Mouse (Mus musculus) liver, embryonic 11.5 days (tissue): ENCODE data around the gene Ccdc180. TPM values are rescaled to one million over a fixed set of nuclear protein-coding genes. Genes with fewer than 3 reads are reported as not detected.
A peak's percentile ranks its signal among the peaks of the same experiment; 100 is the strongest.

ENCODE experiments used
- ATAC-seq: fragments of 200-750 bp; cut with Nextera tagmentation; replicated peaks from 2 replicates; pipeline ENCODE4 v1.8.0; 2017; ENCODE audit warnings: moderate number of reproducible peaks, mild to moderate bottlenecking, moderate TSS enrichment, moderate library complexity; ENCODE audit not compliant: low FRiP score
- DNase-seq: peaks from one replicate; pipeline ENCODE4 v3.0.0-alpha.2; 2017; ENCODE audit warnings: low spot score
- H3K27ac ChIP-seq: fragments of 300-500 bp; sonication (generic); 2 replicates; pipeline ENCODE4 v1.5.1; 2014; ENCODE audit warnings: mild to moderate bottlenecking, low read depth, low read length, control low read depth
- H3K27me3 ChIP-seq: fragments of 300-500 bp; sonication (generic); replicated peaks from 2 replicates; pipeline ENCODE4 v1.6.1; 2014; ENCODE audit warnings: low read length, mixed read lengths; ENCODE audit not compliant: control insufficient read depth, insufficient read depth
- H3K36me3 ChIP-seq: fragments of 300-500 bp; sonication (generic); 2 replicates; pipeline ENCODE4 v1.6.1; 2014; ENCODE audit warnings: mild to moderate bottlenecking, low read length, moderate library complexity, mixed read lengths; ENCODE audit not compliant: control insufficient read depth, insufficient read depth
- H3K4me1 ChIP-seq: fragments of 300-500 bp; sonication (generic); replicated peaks from 2 replicates; pipeline ENCODE4 v1.6.1; 2014; ENCODE audit warnings: low read length, mixed read lengths; ENCODE audit not compliant: control insufficient read depth, insufficient read depth
- H3K4me2 ChIP-seq: fragments of 300-500 bp; sonication (generic); 2 replicates; pipeline ENCODE4 v1.6.1; 2014; ENCODE audit warnings: mild to moderate bottlenecking, control low read depth, moderate library complexity
- H3K4me3 ChIP-seq: fragments of 300-500 bp; sonication (generic); 2 replicates; pipeline ENCODE4 v1.5.1; 2014; ENCODE audit warnings: low read depth, low read length, control low read depth
- H3K9ac ChIP-seq: fragments of 300-500 bp; sonication (generic); 2 replicates; pipeline ENCODE4 v1.6.1; 2014; ENCODE audit warnings: low read depth, low read length, control low read depth
- H3K9me3 ChIP-seq: fragments of 300-500 bp; sonication (generic); 2 replicates; pipeline ENCODE4 v1.6.1; 2016; ENCODE audit warnings: low read length, inconsistent platforms, mixed read lengths; ENCODE audit not compliant: control insufficient read depth
- WGBS: fragments of 180-500 bp; shearing (Covaris S2); extraction: QIAGEN DNeasy Blood & Tissue Kit; methylation state at CpG from one replicate; pipeline ENCODE4 v1.1.7; 2014; 5-methylcytosine and 5-hydroxymethylcytosine counted together
- polyA plus RNA-seq: library from polyadenylated mRNA; unstranded; fragments of >200 nt; fragmentation: Nextera tagmentation; extraction: Ambion mirVana; gene quantifications from 2 replicates; pipeline ENCODE4 v1.2.1, GENCODE M21; 2014

Ccdc180 gene
- polyA plus RNA-seq, 1 experiment from 2014 or later: 0.10 TPM

DNA sequence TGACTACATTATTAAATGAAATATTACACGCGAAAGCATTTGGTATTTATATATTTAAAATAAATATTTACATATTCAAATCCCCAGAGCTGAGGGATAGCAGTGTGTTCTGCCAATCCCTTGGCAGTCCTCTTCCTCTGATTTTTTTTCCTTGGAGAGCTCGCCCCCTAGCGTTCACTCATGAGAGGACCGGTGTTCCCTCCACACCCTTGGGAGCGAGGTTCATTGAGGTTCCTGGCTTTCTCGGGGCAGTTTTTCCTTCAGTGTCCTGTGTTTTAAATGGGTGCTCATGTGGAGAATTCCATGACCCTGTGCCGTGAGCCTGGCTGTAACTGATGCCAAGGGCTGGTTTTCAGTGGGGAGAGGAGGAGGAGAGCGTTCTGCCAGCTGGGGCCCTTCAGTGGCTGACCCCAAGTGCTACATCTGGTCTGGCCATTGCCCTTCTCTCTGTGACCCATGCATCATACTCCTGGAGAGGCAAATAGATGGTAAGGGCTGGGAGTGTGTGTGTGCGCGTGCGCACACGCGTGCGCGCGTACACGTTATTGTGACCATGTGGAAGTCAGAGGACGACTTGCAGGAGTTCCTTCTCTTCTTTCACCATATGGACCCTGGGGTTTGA is 34.2 kb upstream of the Ccdc180 start:
- H3K4me3 ChIP-seq: no peak overlapping the region
- ATAC-seq (no peak), DNase-seq (peak; percentile 54)
- H3K27me3 ChIP-seq: no peaks in the 10 kb centered on the region
- no peak overlapping the region for H3K4me2 ChIP-seq
- WGBS: 46% methylated on average over 19 of the region's 19 CpGs
- no peak overlapping the region for H3K27ac ChIP-seq
- no peaks in the 10 kb centered on the region for H3K36me3 ChIP-seq
- H3K9ac ChIP-seq: no peak overlapping the region
- no peaks in the 10 kb centered on the region for H3K9me3 ChIP-seq
- no peaks in the 10 kb centered on the region for H3K4me1 ChIP-seq

- ATAC-seq (no peak), DNase-seq (no peak)
- Histone ChIP-seq H3K36me3 (no peaks in the 10 kb centered on the region), H3K9ac (no peak overlapping the region), H3K27ac (no peak overlapping the region), H3K9me3 (no peaks in the 10 kb centered on the region), H3K4me2 (no peak overlapping the region), H3K27me3 (no peaks in the 10 kb centered on the region; the same call in 1 of the 2 replicates), H3K4me1 (no peaks in the 10 kb centered on the region), H3K4me3 (no peak overlapping the region)
- WGBS: 54% methylated on average over 5 of the region's 5 CpGs
Observed at GRCm38 (mm10) chr4:45861160-45861559, 28.9 kb upstream of the Ccdc180 start.

DNA sequence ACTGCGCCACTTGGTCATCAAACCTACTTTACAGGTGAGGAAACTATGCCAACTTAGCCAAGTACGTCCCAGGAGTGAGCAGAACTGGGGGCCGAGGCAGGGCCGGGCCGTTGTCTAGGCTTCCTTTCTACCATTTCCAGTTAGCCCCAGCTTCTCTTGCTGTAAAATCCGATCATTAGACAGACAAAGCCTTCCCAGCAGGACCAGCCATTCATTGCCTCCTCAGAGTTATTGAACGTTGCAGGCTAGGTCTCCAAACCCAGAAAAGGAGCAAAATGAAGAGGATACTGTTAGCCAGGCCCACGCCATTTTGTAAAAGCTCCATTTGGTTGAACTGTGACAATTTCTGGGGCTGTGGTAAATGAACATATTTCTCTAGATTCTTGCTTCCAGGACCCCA is 22.7 kb upstream of the Ccdc180 start:
- Histone ChIP-seq H3K4me1 (no peaks in the 10 kb centered on the region), H3K4me3 (no peak overlapping the region), H3K4me2 (no peak overlapping the region), H3K36me3 (no peaks in the 10 kb centered on the region), H3K9ac (no peak overlapping the region), H3K27me3 (no peaks in the 10 kb centered on the region; the same call in 1 of the 2 replicates), H3K9me3 (no peaks in the 10 kb centered on the region), H3K27ac (no peak overlapping the region)
- ATAC-seq: no peak
- 81% methylated on average over 8 of the region's 8 CpGs for WGBS
- DNase-seq: no peak

DNA sequence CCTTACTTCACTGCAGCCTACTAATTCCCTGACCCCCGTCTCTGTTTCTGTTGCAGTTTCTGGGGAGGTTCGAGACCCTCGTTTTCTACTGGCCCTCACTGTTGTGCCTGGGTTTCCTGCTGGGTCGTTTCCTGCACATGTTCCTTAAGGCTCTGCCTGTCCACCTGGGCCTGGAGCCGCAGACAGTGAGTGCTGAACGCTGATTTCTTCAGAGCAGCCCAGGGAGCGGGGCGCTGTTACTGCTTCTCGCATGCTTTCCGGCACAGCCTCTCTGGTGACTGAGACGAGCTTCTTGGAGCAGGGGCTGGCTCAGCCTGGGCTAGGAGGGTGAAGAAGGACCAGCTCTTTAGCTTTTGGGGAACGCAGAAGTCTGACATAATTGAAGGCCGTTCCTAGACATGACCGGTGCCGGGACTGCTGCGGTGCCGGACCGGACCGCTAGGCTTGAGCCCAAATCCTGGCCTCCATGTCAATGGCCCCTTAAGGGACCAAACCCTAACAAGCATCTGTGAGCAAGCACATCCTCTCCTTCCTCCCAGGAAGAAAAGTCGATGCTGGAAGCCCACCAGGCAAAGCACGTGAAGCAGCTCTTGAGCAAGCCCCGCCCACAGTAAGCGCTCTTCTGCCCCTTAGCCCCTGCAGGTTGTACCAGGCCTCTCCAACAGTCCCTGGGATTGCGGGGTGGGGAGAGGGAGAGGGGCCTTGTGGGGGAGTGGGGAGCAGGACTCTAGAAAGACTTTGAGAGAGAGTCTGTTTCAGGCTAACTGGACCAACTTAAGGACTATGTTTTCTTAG is 20.9 kb upstream of the Ccdc180 start:
- ATAC-seq (no peak), DNase-seq (no peak)
- no peaks in the 10 kb centered on the region for H3K36me3 ChIP-seq
- no peak overlapping the region for H3K4me3 ChIP-seq
- H3K9ac ChIP-seq: no peak overlapping the region
- no peaks in the 10 kb centered on the region for H3K4me1 ChIP-seq
- no peaks in the 10 kb centered on the region for H3K9me3 ChIP-seq
- WGBS: 28% methylated on average over 24 of the region's 24 CpGs
- peak overlapping the region; percentile 18; the same call in 1 of the 2 replicates for H3K4me2 ChIP-seq
- H3K27me3 ChIP-seq: no peaks in the 10 kb centered on the region; the same call in 1 of the 2 replicates
- no peak overlapping the region for H3K27ac ChIP-seq

GRCm38 (mm10) chr4:45872147-45872546 is 18.0 kb upstream of the Ccdc180 start:
- Histone ChIP-seq H3K4me1 (no peaks in the 10 kb centered on the region), H3K4me3 (no peak overlapping the region), H3K9ac (no peak overlapping the region), H3K27ac (no peak overlapping the region), H3K4me2 (no peak overlapping the region), H3K9me3 (0 out of 2 replicates have a peak, but pooled peaks cover 4% of the 10 kb centered on the region), H3K36me3 (no peaks in the 10 kb centered on the region), H3K27me3 (no peaks in the 10 kb centered on the region)
- ATAC-seq: no peak
- 79% methylated on average over 2 of the region's 2 CpGs for WGBS
- DNase-seq: no peak

- Histone ChIP-seq H3K27me3 (no peaks in the 10 kb centered on the region), H3K4me1 (peaks cover 3% of the 10 kb centered on the region; the same call in 1 of the 2 replicates), H3K4me2 (no peak overlapping the region), H3K27ac (no peak overlapping the region), H3K9me3 (0 out of 2 replicates have a peak, but pooled peaks cover 4% of the 10 kb centered on the region), H3K9ac (no peak overlapping the region), H3K4me3 (no peak overlapping the region), H3K36me3 (no peaks in the 10 kb centered on the region)
- ATAC-seq: no peak
- no peak for DNase-seq
- 40% methylated on average over 5 of the region's 5 CpGs for WGBS
Observed at GRCm38 (mm10) chr4:45878929-45879328, 11.2 kb upstream of the Ccdc180 start.

GRCm38 (mm10) chr4:45882521-45882920 is 7.6 kb upstream of the Ccdc180 start:
- 62% methylated on average over 9 of the region's 9 CpGs for WGBS
- ATAC-seq (no peak), DNase-seq (no peak)
- Histone ChIP-seq H3K27ac (no peak overlapping the region), H3K27me3 (no peaks in the 10 kb centered on the region), H3K9me3 (no peaks in the 10 kb centered on the region), H3K4me3 (no peak overlapping the region), H3K4me1 (peaks cover 3% of the 10 kb centered on the region; the same call in 1 of the 2 replicates), H3K36me3 (no peaks in the 10 kb centered on the region), H3K9ac (no peak overlapping the region), H3K4me2 (no peak overlapping the region)

DNA sequence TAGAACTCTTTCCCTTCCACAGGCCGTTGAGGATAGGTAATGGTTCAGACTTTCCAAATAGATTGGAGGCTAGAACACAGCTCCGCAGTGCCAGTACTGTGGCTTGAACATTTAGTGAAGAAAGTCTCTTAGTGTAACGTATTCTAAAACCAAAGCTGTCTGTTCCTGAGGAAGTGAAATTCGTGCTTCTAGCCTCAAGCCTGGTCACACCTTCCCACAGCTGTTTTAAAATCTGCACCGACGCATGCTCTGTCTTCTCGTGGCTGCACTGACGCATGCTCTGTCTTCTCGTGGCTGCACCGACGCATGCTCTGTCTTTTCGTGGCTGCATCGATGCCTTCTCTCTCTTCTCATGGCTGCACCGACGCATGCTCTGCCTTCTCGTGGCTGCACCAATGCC is 6.9 kb upstream of the Ccdc180 start:
- no peak overlapping the region for H3K4me3 ChIP-seq
- ATAC-seq (no peak), DNase-seq (no peak)
- WGBS: 87% methylated on average over 16 of the region's 16 CpGs
- no peaks in the 10 kb centered on the region for H3K27me3 ChIP-seq
- H3K36me3 ChIP-seq: no peaks in the 10 kb centered on the region
- no peak overlapping the region for H3K27ac ChIP-seq
- no peak overlapping the region for H3K4me2 ChIP-seq
- H3K9me3 ChIP-seq: no peaks in the 10 kb centered on the region
- no peak overlapping the region for H3K9ac ChIP-seq
- peaks cover 3% of the 10 kb centered on the region; the same call in 1 of the 2 replicates for H3K4me1 ChIP-seq
